Mouse (Mus musculus) adrenal gland, postnatal 36 days (tissue): ENCODE measurements around the gene Tpcn1. TPM values are rescaled to one million over a fixed set of nuclear protein-coding genes. Genes with fewer than 3 reads are reported as not detected.
A peak's percentile ranks its signal among the peaks of the same experiment; 100 is the strongest.
"Not testable (repeated sequence)": the region's sequence is repeated elsewhere in the genome, so short reads cannot be mapped to it uniquely, and the experiment has no call there.

Experiments
- DNase-seq, 2 experiments: peaks; one replicate each; pipeline ENCODE4 v3.0.0; 2021; ENCODE audit warnings: mixed read lengths in 1 of 2
- total RNA-seq, 2 experiments: library from RNA; stranded (reverse); gene quantifications; 2 replicates each; pipeline ENCODE4 v1.2.3; 2021

The Tpcn1 gene
- total RNA-seq, 2 experiments from 2014 or later: 34.1 to 36.9 TPM

GRCm38 (mm10) chr5:120510982-120511642, 77.4 kb downstream of the Tpcn1 start, which contains the start of gene Slc8b1:
Gene Slc8b1, plus strand, starts transcription at chr5:120511168.
- DNase-seq: peak; percentile 97 to 98

- DNase-seq: no peak
Measured at GRCm38 (mm10) chr5:120507311-120507710, 81.2 kb downstream of the Tpcn1 start.

GRCm38 (mm10) chr5:120506490-120506889, 82.0 kb downstream of the Tpcn1 start:
- DNase-seq: no peak

GRCm38 (mm10) chr5:120505781-120506180, 82.7 kb downstream of the Tpcn1 start:
- DNase-seq: no peak

GRCm38 (mm10) chr5:120505368-120505767, 83.1 kb downstream of the Tpcn1 start:
- peak; percentile 87 to 91 for DNase-seq

- peak; percentile 86 to 92 for DNase-seq
Measured at GRCm38 (mm10) chr5:120503144-120503795, 85.2 kb downstream of the Tpcn1 start, which contains the start of gene Plbd2. Gene Plbd2, minus strand, starts transcription at chr5:120503625.

GRCm38 (mm10) chr5:120502675-120503143, 85.8 kb downstream of the Tpcn1 start:
- no peak for DNase-seq

GRCm38 (mm10) chr5:120502147-120502621, 86.3 kb downstream of the Tpcn1 start:
- DNase-seq: no peak

- DNase-seq: not testable (repeated sequence)
Measured at GRCm38 (mm10) chr5:120500609-120501008, 87.9 kb downstream of the Tpcn1 start.

GRCm38 (mm10) chr5:120499202-120499601, 89.3 kb downstream of the Tpcn1 start:
- no peak for DNase-seq

GRCm38 (mm10) chr5:120497071-120497470, 91.4 kb downstream of the Tpcn1 start:
- DNase-seq: no peak

GRCm38 (mm10) chr5:120495703-120496226, 92.7 kb downstream of the Tpcn1 start:
- no peak for DNase-seq

- peak; percentile 47 to 58 for DNase-seq
Measured at GRCm38 (mm10) chr5:120495064-120495702, 93.3 kb downstream of the Tpcn1 start.

GRCm38 (mm10) chr5:120493873-120494395, 94.5 kb downstream of the Tpcn1 start:
- DNase-seq: no peak

- no peak for DNase-seq
Measured at GRCm38 (mm10) chr5:120493440-120493839, 95.0 kb downstream of the Tpcn1 start.

GRCm38 (mm10) chr5:120492437-120492836, 96.0 kb downstream of the Tpcn1 start:
- peak in 1 of 2 experiments; percentile 53 for DNase-seq

- peak; percentile 57 to 72 for DNase-seq
Measured at GRCm38 (mm10) chr5:120490679-120491192, 97.7 kb downstream of the Tpcn1 start.

GRCm38 (mm10) chr5:120487844-120488243, 100.6 kb downstream of the Tpcn1 start:
- no peak for DNase-seq
